Mouse (Mus musculus) CH12.LX (cell line): ENCODE results near the gene Gm49342. TPM values are rescaled to one million over a fixed set of nuclear protein-coding genes. Genes with fewer than 3 reads are reported as not detected.

Experiments
- DNase-seq: peaks from one replicate; pipeline ENCODE4 v3.0.0-alpha.2; 2013; ENCODE audit errors: extremely low read depth
- H3K27ac ChIP-seq: 2 replicates; pipeline ENCODE4 v1.5.1; 2012; ENCODE audit warnings: low read depth, mild to moderate bottlenecking, control low read depth, moderate library complexity; ENCODE audit not compliant: insufficient read depth
- H3K27me3 ChIP-seq: replicated peaks from 2 replicates; pipeline ENCODE3; 2012; ENCODE audit warnings: inconsistent platforms
- H3K36me3 ChIP-seq, 2 experiments: replicated peaks in 1 of 2; 2 replicates each; pipeline versions ENCODE3 to v1.6.1; 2012; ENCODE audit warnings: inconsistent platforms in 1 of 2, low read length in 1 of 2, mild to moderate bottlenecking in 1 of 2, mixed read lengths in 1 of 2, moderate library complexity in 1 of 2; ENCODE audit not compliant: control insufficient read depth in 1 of 2, insufficient read depth in 1 of 2
- H3K4me1 ChIP-seq, 2 experiments: 2 replicates each; pipeline ENCODE4 v1.6.1; 2012; ENCODE audit warnings: inconsistent platforms in 1 of 2, moderate library complexity in 1 of 2; ENCODE audit not compliant: insufficient read depth in 2 of 2, control insufficient read depth in 1 of 2
- H3K4me2 ChIP-seq: 2 replicates; pipeline ENCODE4 v1.6.1; 2012; ENCODE audit warnings: low read depth, mild to moderate bottlenecking, control low read depth; ENCODE audit not compliant: poor library complexity, insufficient read depth, severe bottlenecking
- H3K4me3 ChIP-seq, 3 experiments: fragments of 150-350 bp in 1 of 3; sonication (generic) in 1 of 3; replicated peaks in 1 of 3; 2 replicates each; pipeline versions ENCODE3 to v1.5.1; 2011 to 2012; ENCODE audit warnings: low read depth in 2 of 3, low read length in 2 of 3, mild to moderate bottlenecking in 2 of 3, moderate library complexity in 2 of 3, control low read depth in 1 of 3, improper control_type of control experiment in 1 of 3, inconsistent platforms in 1 of 3, mixed read lengths in 1 of 3; ENCODE audit not compliant: poor library complexity in 1 of 3
- H3K79me2 ChIP-seq: replicated peaks from 2 replicates; pipeline ENCODE4 v1.6.1; 2012; ENCODE audit warnings: mild to moderate bottlenecking, moderate library complexity; ENCODE audit not compliant: control insufficient read depth, poor library complexity, insufficient read depth, severe bottlenecking; ENCODE audit errors: extremely low read depth
- H3K9ac ChIP-seq: 2 replicates; pipeline ENCODE4 v1.6.1; 2012; ENCODE audit warnings: low read depth, mild to moderate bottlenecking, control low read depth, moderate library complexity; ENCODE audit not compliant: insufficient read depth
- H3K9me3 ChIP-seq: replicated peaks from 2 replicates; pipeline ENCODE3; 2012; ENCODE audit warnings: low read length, inconsistent platforms, mixed read lengths
- BHLHE40 ChIP-seq: IDR thresholded peaks from 2 replicates; pipeline ENCODE4 v1.6.1; 2011; ENCODE audit warnings: mild to moderate bottlenecking, low read depth, low read length, improper control_type of control experiment
- CHD1 ChIP-seq: IDR thresholded peaks from 2 replicates; pipeline ENCODE4 v1.6.1; 2012; ENCODE audit warnings: low read depth, low read length, improper control_type of control experiment, inconsistent platforms
- CHD2 ChIP-seq: IDR thresholded peaks from 2 replicates; pipeline ENCODE4 v1.6.1; 2011; ENCODE audit warnings: low read length, improper control_type of control experiment
- CTCF ChIP-seq, 2 experiments: IDR thresholded peaks in 1 of 2; conservative IDR thresholded peaks in 1 of 2; 2 replicates each; pipeline ENCODE4 v1.5.1; 2011 to 2012; ENCODE audit warnings: low read depth in 2 of 2, low read length in 2 of 2, improper control_type of control experiment in 1 of 2, inconsistent platforms in 1 of 2, mild to moderate bottlenecking in 1 of 2, moderate library complexity in 1 of 2
- E2F4 ChIP-seq: IDR thresholded peaks from 2 replicates; pipeline ENCODE4 v1.6.1; 2011; ENCODE audit warnings: low read depth, low read length, improper control_type of control experiment; ENCODE audit not compliant: insufficient replicate concordance
- ELF1 ChIP-seq: IDR thresholded peaks from 2 replicates; pipeline ENCODE4 v1.6.1; 2014; ENCODE audit warnings: low read depth, mild to moderate bottlenecking, inconsistent platforms, low read length, improper control_type of control experiment
- EP300 ChIP-seq: IDR thresholded peaks from 2 replicates; pipeline ENCODE4 v1.6.1; 2011; ENCODE audit warnings: low read length, improper control_type of control experiment
- ETS1 ChIP-seq: conservative IDR thresholded peaks from 2 replicates; pipeline ENCODE4 v1.6.1; 2012; ENCODE audit warnings: low read depth, mild to moderate bottlenecking, inconsistent platforms, low read length, improper control_type of control experiment, moderate library complexity
- GABPA ChIP-seq: IDR thresholded peaks from 2 replicates; pipeline ENCODE4 v1.6.1; 2012; ENCODE audit warnings: low read depth, low read length, improper control_type of control experiment, inconsistent platforms; ENCODE audit not compliant: insufficient replicate concordance
- HCFC1 ChIP-seq: IDR thresholded peaks from 2 replicates; pipeline ENCODE4 v1.6.1; 2012; ENCODE audit warnings: low read depth, mild to moderate bottlenecking, inconsistent platforms, low read length, improper control_type of control experiment
- IRF4 ChIP-seq: IDR thresholded peaks from 2 replicates; pipeline ENCODE4 v1.6.1; 2014; ENCODE audit warnings: low read depth, mild to moderate bottlenecking, inconsistent platforms, low read length, improper control_type of control experiment
- JUND ChIP-seq: conservative IDR thresholded peaks from 2 replicates; pipeline ENCODE4 v1.6.1; 2011; ENCODE audit warnings: low read depth, low read length, improper control_type of control experiment
- KAT2A ChIP-seq: IDR thresholded peaks from 2 replicates; pipeline ENCODE4 v1.6.1; 2012; ENCODE audit warnings: low read length, improper control_type of control experiment, inconsistent platforms; ENCODE audit not compliant: insufficient replicate concordance
- MAFK ChIP-seq: IDR thresholded peaks from 2 replicates; pipeline ENCODE4 v1.6.1; 2011; ENCODE audit warnings: low read length, improper control_type of control experiment; ENCODE audit not compliant: insufficient replicate concordance
- MEF2A ChIP-seq: IDR thresholded peaks from 2 replicates; pipeline ENCODE4 v1.6.1; 2014; ENCODE audit warnings: low read depth, mild to moderate bottlenecking, inconsistent platforms, low read length, improper control_type of control experiment, borderline replicate concordance
- MXI1 ChIP-seq: IDR thresholded peaks from 2 replicates; pipeline ENCODE4 v1.6.1; 2011; ENCODE audit warnings: mild to moderate bottlenecking, low read depth, low read length, improper control_type of control experiment
- MYC ChIP-seq: IDR thresholded peaks from 2 replicates; pipeline ENCODE4 v1.6.1; 2011; ENCODE audit warnings: low read depth, mild to moderate bottlenecking, improper control_type of control experiment, low read length
- PAX5 ChIP-seq: IDR thresholded peaks from 2 replicates; pipeline ENCODE4 v1.6.1; 2012; ENCODE audit warnings: low read length, inconsistent platforms, mixed read lengths
- RAD21 ChIP-seq: IDR thresholded peaks from 2 replicates; pipeline ENCODE4 v1.6.1; 2011; ENCODE audit warnings: low read depth, mild to moderate bottlenecking, low read length, improper control_type of control experiment, moderate library complexity
- RCOR1 ChIP-seq: conservative IDR thresholded peaks from 2 replicates; pipeline ENCODE4 v1.6.1; 2012; ENCODE audit warnings: low read depth, mild to moderate bottlenecking, inconsistent platforms, low read length, improper control_type of control experiment
- SIN3A ChIP-seq: IDR thresholded peaks from 2 replicates; pipeline ENCODE4 v1.6.1; 2012; ENCODE audit warnings: low read length, improper control_type of control experiment, inconsistent platforms
- SMC3 ChIP-seq: IDR thresholded peaks from 2 replicates; pipeline ENCODE4 v1.6.1; 2011; ENCODE audit warnings: low read depth, low read length, improper control_type of control experiment
- TBP ChIP-seq: conservative IDR thresholded peaks from 2 replicates; pipeline ENCODE4 v1.6.1; 2011; ENCODE audit warnings: low read depth, low read length, improper control_type of control experiment
- TCF12 ChIP-seq: IDR thresholded peaks from 2 replicates; pipeline ENCODE4 v1.6.1; 2014; ENCODE audit warnings: low read depth, mild to moderate bottlenecking, inconsistent platforms, low read length, improper control_type of control experiment
- UBTF ChIP-seq: IDR thresholded peaks from 2 replicates; pipeline ENCODE4 v1.6.1; 2012; ENCODE audit warnings: low read depth, mild to moderate bottlenecking, inconsistent platforms, low read length, improper control_type of control experiment, moderate library complexity
- USF1 ChIP-seq: IDR thresholded peaks from 2 replicates; pipeline ENCODE4 v1.6.1; 2014; ENCODE audit warnings: low read depth, mild to moderate bottlenecking, inconsistent platforms, low read length, improper control_type of control experiment
- USF2 ChIP-seq: conservative IDR thresholded peaks from 2 replicates; pipeline ENCODE4 v1.6.1; 2011; ENCODE audit warnings: low read depth, low read length, improper control_type of control experiment
- ZC3H11A ChIP-seq: IDR thresholded peaks from 2 replicates; pipeline ENCODE4 v1.6.1; 2012; ENCODE audit warnings: low read depth, mild to moderate bottlenecking, inconsistent platforms, low read length, improper control_type of control experiment
- ZMIZ1 ChIP-seq: IDR thresholded peaks from 2 replicates; pipeline ENCODE4 v1.6.1; 2012; ENCODE audit warnings: low read depth, mild to moderate bottlenecking, inconsistent platforms, low read length, improper control_type of control experiment
- ZNF384 ChIP-seq: IDR thresholded peaks from 2 replicates; pipeline ENCODE4 v1.6.1; 2012; ENCODE audit warnings: low read depth, low read length, improper control_type of control experiment, inconsistent platforms
- dilution Hi-C: fragments of 300-500 bp; cut with MboI; formaldehyde crosslinking; loops from 2 replicates; pipeline ENCODE4 v1.14.3; 2020; ENCODE audit warnings: low sequenced_read_pairs; ENCODE audit not compliant: extremely low pct_unique_long_range_greater_than_20kb, extremely low pct_ligation_motif_present
- in situ Hi-C: fragments of 300-500 bp; cut with MboI; formaldehyde crosslinking; loops from 3 replicates; pipeline ENCODE4 v1.14.3; 2019; ENCODE audit warnings: low sequenced_read_pairs, low pct_ligation_motif_present, low pct_unique_long_range_greater_than_20kb, mixed read lengths
- polyA plus RNA-seq: library from polyadenylated mRNA; unstranded; fragments of >175 nt; gene quantifications from 2 replicates; pipeline ENCODE4 v1.2.1, GENCODE M21; 2012; ENCODE audit warnings: low read depth; ENCODE audit not compliant: insufficient read length
- total RNA-seq, 2 experiments: library from RNA; depleted of rRNA; stranded (reverse); fragments of 300-350 nt in 1 of 2; fragments of >200 nt in 1 of 2; gene quantifications; 2 replicates each; pipeline ENCODE4 v1.2.3; 2012 to 2014

Gm49342 gene
- total and polyA plus RNA-seq, 3 experiments: 50.6 to 120 TPM; not detected in 1

GRCm38 (mm10) chr14:50938119-50938908 is 6.0 kb upstream of the Gm49342 start:
- Histone ChIP-seq H3K79me2 (peaks cover 22% of the 10 kb centered on the region), H3K27me3 (no peaks in the 10 kb centered on the region), H3K36me3 (peaks cover 14 to 36% of the 10 kb centered on the region in 2 experiments), H3K9ac (peak overlapping the region; percentile 97), H3K27ac (no peak overlapping the region), H3K4me3 (peak overlapping the region; percentile 56 to 99 (median 78)), H3K4me2 (peak overlapping the region; percentile 76), H3K9me3 (no peaks in the 10 kb centered on the region), H3K4me1 (peaks cover 19 to 27% of the 10 kb centered on the region in 2 experiments)
- in situ Hi-C loops: loop anchor here (10.0 kb wide), 1 partner anchor 126 kb away; no protein-coding TSS in a partner anchor
- no peak for TF ChIP-seq ZNF384
- TF ChIP-seq TCF12: no peak
- TF ChIP-seq UBTF: no peak
- TF ChIP-seq CTCF (conservative IDR thresholded peaks at IDR 0.05 in 1 of 2, IDR thresholded peaks at IDR 0.05 in 1 of 2; ENCODE audit: low read depth in 2 of 2, low read length in 2 of 2): no peak
- TF ChIP-seq HCFC1: no peak
- no peak for TF ChIP-seq MXI1
- TF ChIP-seq MYC: no peak
- no peak for TF ChIP-seq JUND
- TF ChIP-seq PAX5: no peak
- no peak for TF ChIP-seq ELF1
- TF ChIP-seq SIN3A: no peak
- no peak for TF ChIP-seq USF1
- no peak for TF ChIP-seq RAD21
- TF ChIP-seq ZC3H11A: no peak
- no peak for TF ChIP-seq MAFK
- no peak for TF ChIP-seq ZMIZ1
- no peak for DNase-seq
- dilution Hi-C loops: no loop called here

GRCm38 (mm10) chr14:50938940-50939339 is 5.4 kb upstream of the Gm49342 start:
- dilution Hi-C loops (no loop called here), in situ Hi-C loops (loop anchor here (10.0 kb wide), 1 partner anchor 126 kb away; no protein-coding TSS in a partner anchor)
- Histone ChIP-seq H3K4me1 (peaks cover 19 to 27% of the 10 kb centered on the region in 2 experiments), H3K36me3 (peaks cover 13 to 32% of the 10 kb centered on the region in 2 experiments), H3K27me3 (no peaks in the 10 kb centered on the region), H3K27ac (no peak overlapping the region), H3K9ac (peak overlapping the region; percentile 97), H3K4me3 (peak overlapping the region; percentile 56 to 99 (median 78)), H3K4me2 (peak overlapping the region; percentile 76; the same call in 1 of the 2 replicates), H3K9me3 (no peaks in the 10 kb centered on the region), H3K79me2 (peaks cover 22% of the 10 kb centered on the region)
- peak; percentile 85 for DNase-seq
- TF ChIP-seq USF2: no peak
- peak; percentile 55 for TF ChIP-seq CHD2
- TF ChIP-seq MXI1: no peak
- no peak for TF ChIP-seq GABPA
- no peak for TF ChIP-seq EP300
- TF ChIP-seq ZC3H11A: no peak
- no peak for TF ChIP-seq KAT2A
- TF ChIP-seq SMC3: no peak
- TF ChIP-seq ELF1: peak; percentile 81
- peak; percentile 79 for TF ChIP-seq SIN3A
- TF ChIP-seq MEF2A: no peak
- TF ChIP-seq CHD1: no peak
- TF ChIP-seq TCF12: no peak
- no peak for TF ChIP-seq ETS1
- TF ChIP-seq TBP: peak; percentile 84; the same call in 1 of the 2 replicates
- TF ChIP-seq JUND: no peak
- no peak for TF ChIP-seq BHLHE40
- 0 out of 2 replicates have a peak, but pooled peaks have one; percentile 14 for TF ChIP-seq IRF4
- TF ChIP-seq RCOR1: no peak
- no peak for TF ChIP-seq E2F4
- no peak for TF ChIP-seq MYC
